Mouse (Mus musculus) kidney, embryonic 16.5 days (tissue): ENCODE data around the gene Kcnmb2. TPM values are rescaled to one million over a fixed set of nuclear protein-coding genes. Genes with fewer than 3 reads are reported as not detected.

ENCODE experiments used
- ATAC-seq: fragments of 200-750 bp; cut with Nextera tagmentation; 2 replicates; pipeline ENCODE4 v1.8.0; 2017; ENCODE audit warnings: moderate TSS enrichment; ENCODE audit not compliant: low FRiP score, low TSS enrichment
- H3K27ac ChIP-seq: fragments of 300-500 bp; sonication (generic); 2 replicates; pipeline ENCODE4 v1.5.1; 2014; ENCODE audit warnings: low read length
- H3K27me3 ChIP-seq: fragments of 300-500 bp; sonication (generic); 2 replicates; pipeline ENCODE4 v1.6.1; 2014; ENCODE audit warnings: low read length, control low read depth, mixed read lengths; ENCODE audit not compliant: insufficient read depth
- H3K36me3 ChIP-seq: fragments of 300-500 bp; sonication (generic); 2 replicates; pipeline ENCODE4 v1.6.1; 2014; ENCODE audit warnings: low read length, control low read depth, mixed read lengths; ENCODE audit not compliant: insufficient read depth
- H3K4me1 ChIP-seq: fragments of 300-500 bp; sonication (generic); 2 replicates; pipeline ENCODE4 v1.6.1; 2014; ENCODE audit warnings: low read length, control low read depth, mixed read lengths; ENCODE audit not compliant: insufficient read depth
- H3K4me2 ChIP-seq: fragments of 300-500 bp; sonication (generic); replicated peaks from 2 replicates; pipeline ENCODE4 v1.6.1; 2014; ENCODE audit warnings: low read depth, low read length
- H3K4me3 ChIP-seq: fragments of 300-500 bp; sonication (generic); 2 replicates; pipeline ENCODE4 v1.5.1; 2014; ENCODE audit warnings: mild to moderate bottlenecking, low read length
- H3K9ac ChIP-seq: fragments of 300-500 bp; sonication (generic); replicated peaks from 2 replicates; pipeline ENCODE4 v1.6.1; 2014; ENCODE audit warnings: low read length
- H3K9me3 ChIP-seq: fragments of 300-500 bp; sonication (generic); 2 replicates; pipeline ENCODE4 v1.6.1; 2016; ENCODE audit warnings: low read length, control low read depth
- WGBS: fragments of 180-500 bp; shearing (Covaris S2); extraction: QIAGEN DNeasy Blood & Tissue Kit; methylation state at CpG from one replicate; pipeline ENCODE4 v1.1.7; 2014; 5-methylcytosine and 5-hydroxymethylcytosine counted together
- polyA plus RNA-seq: library from polyadenylated mRNA; unstranded; fragments of >200 nt; fragmentation: Nextera tagmentation; extraction: Ambion mirVana; gene quantifications from 2 replicates; pipeline ENCODE4 v1.2.1, GENCODE M21; 2015

The Kcnmb2 gene
- polyA plus RNA-seq, 1 experiment from 2014 or later = 2.5 TPM

- Histone ChIP-seq H3K9me3 (no peaks in the 10 kb centered on the region), H3K36me3 (no peaks in the 10 kb centered on the region), H3K27ac (no peak overlapping the region), H3K9ac (no peak overlapping the region), H3K4me1 (0 out of 2 replicates have a peak, but pooled peaks cover 4% of the 10 kb centered on the region), H3K27me3 (no peaks in the 10 kb centered on the region), H3K4me2 (no peak overlapping the region), H3K4me3 (no peak overlapping the region)
- peak; percentile 78 for ATAC-seq
- 11% methylated on average over 3 of the region's 3 CpGs for WGBS
Measured at GRCm38 (mm10) chr3:32121731-32122130, 219.4 kb downstream of the Kcnmb2 start.

- ATAC-seq = no peak
- no peaks in the 10 kb centered on the region for H3K27me3 ChIP-seq
- 30% methylated on average over 4 of the region's 4 CpGs for WGBS
- H3K4me2 ChIP-seq = no peak overlapping the region
- no peaks in the 10 kb centered on the region for H3K36me3 ChIP-seq
- H3K27ac ChIP-seq = no peak overlapping the region
- H3K4me1 ChIP-seq = 0 out of 2 replicates have a peak, but pooled peaks cover 4% of the 10 kb centered on the region
- H3K9ac ChIP-seq = no peak overlapping the region
- 0 out of 2 replicates have a peak, but pooled peaks cover 3% of the 10 kb centered on the region for H3K9me3 ChIP-seq
- H3K4me3 ChIP-seq = no peak overlapping the region
Measured at GRCm38 (mm10) chr3:32125431-32125830, 223.1 kb downstream of the Kcnmb2 start.

- Histone ChIP-seq H3K27ac (no peak overlapping the region), H3K4me3 (no peak overlapping the region), H3K27me3 (no peaks in the 10 kb centered on the region), H3K9me3 (0 out of 2 replicates have a peak, but pooled peaks cover 3% of the 10 kb centered on the region), H3K9ac (no peak overlapping the region), H3K36me3 (no peaks in the 10 kb centered on the region), H3K4me1 (0 out of 2 replicates have a peak, but pooled peaks cover 4% of the 10 kb centered on the region), H3K4me2 (no peak overlapping the region)
- ATAC-seq = no peak
- WGBS = 15% methylated on average over 5 of the region's 5 CpGs
Measured at GRCm38 (mm10) chr3:32128391-32128790, 226.1 kb downstream of the Kcnmb2 start.

- WGBS = 44% methylated on average over 1 of the region's 1 CpGs
- H3K4me1 ChIP-seq = no peaks in the 10 kb centered on the region
- no peak for ATAC-seq
Measured at GRCm38 (mm10) chr3:32130696-32131095, 228.4 kb downstream of the Kcnmb2 start.

GRCm38 (mm10) chr3:32132395-32133004 is 230.2 kb downstream of the Kcnmb2 start:
- H3K9ac ChIP-seq = no peak overlapping the region
- no peak overlapping the region for H3K4me2 ChIP-seq
- no peak for ATAC-seq
- H3K27ac ChIP-seq = no peak overlapping the region
- no peaks in the 10 kb centered on the region for H3K36me3 ChIP-seq
- 0 out of 2 replicates have a peak, but pooled peaks cover 2% of the 10 kb centered on the region for H3K9me3 ChIP-seq
- H3K27me3 ChIP-seq = no peaks in the 10 kb centered on the region
- no peak overlapping the region for H3K4me3 ChIP-seq
- 84% methylated on average over 3 of the region's 3 CpGs for WGBS
- H3K4me1 ChIP-seq = no peaks in the 10 kb centered on the region

More at GRCm38 (mm10) chr3:32130696-32131095, 228.4 kb downstream of the Kcnmb2 start:
- Histone ChIP-seq H3K4me3 (no peak overlapping the region), H3K4me2 (no peak overlapping the region), H3K9me3 (0 out of 2 replicates have a peak, but pooled peaks cover 3% of the 10 kb centered on the region), H3K27me3 (no peaks in the 10 kb centered on the region), H3K36me3 (no peaks in the 10 kb centered on the region), H3K9ac (no peak overlapping the region), H3K27ac (no peak overlapping the region)

- Histone ChIP-seq H3K27me3 (no peaks in the 10 kb centered on the region), H3K4me1 (no peaks in the 10 kb centered on the region), H3K9ac (no peak overlapping the region), H3K36me3 (no peaks in the 10 kb centered on the region), H3K9me3 (no peaks in the 10 kb centered on the region), H3K4me3 (no peak overlapping the region), H3K27ac (no peak overlapping the region), H3K4me2 (no peak overlapping the region)
- WGBS = 85% methylated on average over 5 of the region's 5 CpGs
- ATAC-seq = no peak
Measured at GRCm38 (mm10) chr3:32144194-32144593, 241.9 kb downstream of the Kcnmb2 start.

- 64% methylated on average over 3 of the region's 3 CpGs for WGBS
Measured at GRCm38 (mm10) chr3:32144655-32145054, 242.3 kb downstream of the Kcnmb2 start.

GRCm38 (mm10) chr3:32147739-32148138 is 245.4 kb downstream of the Kcnmb2 start:
- Histone ChIP-seq H3K9me3 (no peaks in the 10 kb centered on the region), H3K36me3 (no peaks in the 10 kb centered on the region), H3K4me2 (no peak overlapping the region), H3K9ac (no peak overlapping the region), H3K4me1 (no peaks in the 10 kb centered on the region), H3K27ac (no peak overlapping the region), H3K27me3 (no peaks in the 10 kb centered on the region), H3K4me3 (no peak overlapping the region)
- 91% methylated on average over 4 of the region's 4 CpGs for WGBS
- ATAC-seq = no peak

More at GRCm38 (mm10) chr3:32144655-32145054, 242.3 kb downstream of the Kcnmb2 start:
- Histone ChIP-seq H3K4me3 (no peak overlapping the region), H3K36me3 (no peaks in the 10 kb centered on the region), H3K9ac (no peak overlapping the region), H3K9me3 (no peaks in the 10 kb centered on the region), H3K27me3 (no peaks in the 10 kb centered on the region), H3K27ac (no peak overlapping the region), H3K4me2 (no peak overlapping the region), H3K4me1 (no peaks in the 10 kb centered on the region)
- ATAC-seq = no peak

GRCm38 (mm10) chr3:32149851-32150570 is 247.7 kb downstream of the Kcnmb2 start:
- no peak for ATAC-seq
- Histone ChIP-seq H3K27ac (no peak overlapping the region), H3K4me2 (no peak overlapping the region), H3K4me1 (no peaks in the 10 kb centered on the region), H3K27me3 (no peaks in the 10 kb centered on the region), H3K36me3 (no peaks in the 10 kb centered on the region), H3K4me3 (no peak overlapping the region), H3K9ac (no peak overlapping the region), H3K9me3 (no peaks in the 10 kb centered on the region)
- 46% methylated on average over 14 of the region's 14 CpGs for WGBS

GRCm38 (mm10) chr3:32180519-32180918 is 278.2 kb downstream of the Kcnmb2 start:
- WGBS = 54% methylated on average over 6 of the region's 6 CpGs
- Histone ChIP-seq H3K4me2 (no peak overlapping the region), H3K36me3 (no peaks in the 10 kb centered on the region), H3K9me3 (peaks cover 4% of the 10 kb centered on the region), H3K9ac (no peak overlapping the region), H3K27me3 (no peaks in the 10 kb centered on the region), H3K27ac (no peak overlapping the region), H3K4me3 (no peak overlapping the region), H3K4me1 (no peaks in the 10 kb centered on the region)
- ATAC-seq = 0 out of 2 replicates have a peak, but pooled peaks have one; percentile 49
